Mouse (Mus musculus): ENCODE measurements at regions not wholly inside any gene's neighbourhood (a gene's known extent, or its start where the extent isn't known, plus 50 kb on each side); places are given as distances from the start of the nearest gene placed in this dataset.

DNA sequence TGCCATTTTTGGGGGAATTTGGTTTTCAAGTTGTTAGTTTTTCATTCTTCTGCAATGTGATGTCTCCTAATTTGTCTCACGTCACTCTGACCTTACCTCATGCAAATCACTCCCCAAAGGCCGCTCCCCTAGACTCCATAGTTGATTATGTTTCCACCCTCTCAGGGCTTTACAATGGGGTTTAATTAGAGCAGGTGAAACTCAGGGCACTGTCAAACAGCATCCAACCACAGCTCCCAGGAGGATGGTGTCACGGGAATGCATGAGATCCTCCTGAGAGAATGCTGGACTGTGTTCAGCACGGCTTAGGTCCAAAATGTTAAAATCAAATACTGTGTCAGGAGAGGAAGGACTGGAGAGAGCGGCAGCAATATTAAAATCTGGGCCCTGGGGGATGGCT, 100.4 kb upstream of the Nck2 start:
- no peak for TF ChIP-seq GATA4 (IDR thresholded peaks at IDR 0.05; ENCODE audit: insufficient replicate concordance, low read length)

DNA sequence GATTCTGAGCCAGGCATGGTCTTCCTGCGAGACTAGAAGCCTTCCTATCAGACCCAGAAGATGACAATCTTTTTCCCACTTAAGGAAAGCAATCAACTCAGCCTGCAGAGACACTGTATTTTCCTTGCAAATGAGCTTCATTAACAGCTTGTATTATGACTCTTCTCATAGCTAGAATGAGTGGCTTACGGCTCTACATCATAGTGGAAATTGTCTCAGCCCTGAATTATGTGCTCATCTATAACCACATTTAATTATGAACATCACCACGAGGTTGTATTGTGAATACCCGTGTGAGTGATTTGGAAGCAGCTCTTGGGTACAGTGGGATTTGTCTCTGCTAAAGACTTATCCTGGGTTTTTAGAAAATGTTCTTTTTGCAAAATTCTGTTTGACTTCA, 97.2 kb upstream of the Nck2 start:
- no peak for TF ChIP-seq GATA4 (IDR thresholded peaks at IDR 0.05; ENCODE audit: insufficient replicate concordance, low read length)

DNA sequence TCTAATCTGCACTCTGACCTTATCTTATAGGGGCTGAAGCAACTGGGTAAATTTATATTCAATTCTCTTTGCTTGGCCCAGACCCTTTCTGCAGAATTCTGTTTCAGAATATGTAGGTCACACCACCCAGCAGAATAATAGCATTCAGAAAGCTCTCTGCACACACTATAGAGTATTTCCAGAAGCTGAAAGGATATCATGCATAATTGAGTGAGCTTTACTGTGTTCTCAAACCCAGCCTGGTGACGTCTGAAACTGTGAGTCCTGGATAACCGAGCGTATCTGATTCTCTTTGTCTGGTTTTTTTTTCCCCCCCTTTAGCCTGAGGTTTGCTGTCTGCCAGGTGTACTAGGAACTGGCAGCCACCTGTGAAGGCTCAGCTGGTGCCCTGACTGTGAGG, 94.4 kb upstream of the Nck2 start:
- TF ChIP-seq GATA4 (IDR thresholded peaks at IDR 0.05; ENCODE audit: insufficient replicate concordance, low read length) = no peak

DNA sequence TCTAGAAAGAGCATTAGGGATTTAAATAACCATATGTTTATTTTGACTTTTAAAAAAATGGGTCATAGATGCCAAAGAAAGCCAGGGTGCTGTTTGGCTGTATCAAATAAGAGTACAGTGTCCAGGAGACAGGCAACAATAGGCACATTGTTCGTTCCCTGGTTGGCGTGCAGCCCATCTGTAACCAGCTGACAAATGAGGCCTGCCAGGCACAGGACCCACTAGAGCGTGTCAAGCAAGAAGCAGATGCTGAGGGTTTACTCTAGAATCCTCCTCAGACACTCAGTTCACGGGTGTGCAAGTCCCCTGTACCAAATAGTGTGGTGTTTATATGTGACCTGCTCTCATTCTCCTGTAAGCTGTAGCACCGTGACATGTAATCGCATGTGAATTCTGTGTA, 86.2 kb upstream of the Nck2 start:
- TF ChIP-seq GATA4 (IDR thresholded peaks at IDR 0.05; ENCODE audit: insufficient replicate concordance, low read length) = no peak

DNA sequence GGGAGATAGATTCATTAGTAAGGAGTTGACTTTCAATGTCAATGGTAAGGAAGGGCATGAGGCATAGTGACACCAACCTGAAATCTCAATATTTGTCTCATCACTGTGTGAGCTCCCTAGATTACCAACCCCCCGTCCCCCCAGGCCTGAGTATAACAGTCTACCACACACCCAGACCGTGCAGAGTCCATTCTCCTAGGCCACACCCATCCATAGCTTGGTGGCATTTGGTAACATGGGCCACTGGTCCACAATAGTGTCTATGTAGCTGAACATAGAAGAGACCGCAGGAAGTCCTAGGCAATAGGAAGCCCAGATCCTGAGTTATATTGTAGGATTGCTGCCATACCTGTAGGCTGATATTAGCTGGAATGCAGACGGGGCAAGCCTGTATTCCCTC, 84.7 kb upstream of the Nck2 start:
- TF ChIP-seq GATA4 (IDR thresholded peaks at IDR 0.05; ENCODE audit: insufficient replicate concordance, low read length) = no peak

DNA sequence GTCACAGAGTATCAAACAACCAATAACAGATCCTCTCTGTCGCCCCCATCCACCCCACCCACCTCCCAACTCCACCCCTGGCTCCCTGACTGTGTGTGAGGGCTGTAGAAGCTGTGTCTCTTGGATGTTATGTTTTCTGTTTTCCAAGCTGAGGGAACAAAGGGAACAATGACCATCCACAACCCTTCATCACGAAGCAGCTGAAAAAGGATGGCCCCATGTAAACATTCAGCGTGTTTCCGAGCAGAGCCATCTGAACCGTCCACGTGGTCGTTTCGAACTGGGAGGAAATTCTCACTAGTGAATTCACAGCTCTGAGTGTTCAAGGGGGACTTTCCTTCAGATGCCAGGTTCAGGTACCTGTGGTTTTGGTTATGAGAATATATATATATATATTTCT, 84.1 kb upstream of the Nck2 start:
- TF ChIP-seq GATA4 (IDR thresholded peaks at IDR 0.05; ENCODE audit: insufficient replicate concordance, low read length) = no peak

DNA sequence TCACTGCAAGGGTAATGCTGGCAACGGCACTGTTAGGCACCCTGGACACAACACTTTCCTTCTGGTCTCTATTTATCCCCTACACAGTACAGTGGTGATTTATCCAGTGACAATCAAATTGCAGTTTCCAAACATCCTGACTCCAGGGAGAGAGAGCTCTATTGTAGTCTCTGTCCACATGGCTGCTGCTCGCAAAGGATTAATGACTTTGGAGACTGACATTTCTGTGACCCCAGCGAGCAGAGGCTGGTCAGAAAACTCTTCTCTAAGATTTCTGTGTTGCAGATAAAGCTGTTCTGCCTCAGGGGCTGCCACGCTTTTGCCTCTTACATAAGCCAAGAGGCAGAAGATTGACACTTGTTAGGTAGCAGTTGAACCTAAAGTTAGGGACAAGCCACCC, 83.6 kb upstream of the Nck2 start:
- no peak for TF ChIP-seq GATA4 (IDR thresholded peaks at IDR 0.05; ENCODE audit: insufficient replicate concordance, low read length)

DNA sequence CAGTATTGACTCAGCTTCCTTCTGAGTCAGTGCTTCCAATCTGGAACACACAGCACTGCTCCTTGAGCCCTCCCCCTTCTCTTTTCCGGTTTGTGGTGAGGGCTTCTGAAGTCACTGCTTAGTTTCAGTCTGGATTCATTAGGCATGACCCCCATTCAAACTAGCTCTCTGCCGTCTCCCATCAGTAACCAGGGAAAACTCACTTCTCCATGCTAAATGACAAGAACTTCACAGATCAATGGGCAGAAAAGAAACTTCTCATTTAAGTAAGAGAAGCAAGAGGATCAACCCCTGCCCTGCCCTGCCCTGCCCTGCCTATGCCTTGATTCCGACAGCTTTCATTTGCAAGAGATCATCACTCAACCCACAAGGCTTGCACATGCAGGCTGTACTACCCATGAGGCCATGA, 82.9 kb upstream of the Nck2 start:
- TF ChIP-seq GATA4 (IDR thresholded peaks at IDR 0.05; ENCODE audit: insufficient replicate concordance, low read length) = no peak

DNA sequence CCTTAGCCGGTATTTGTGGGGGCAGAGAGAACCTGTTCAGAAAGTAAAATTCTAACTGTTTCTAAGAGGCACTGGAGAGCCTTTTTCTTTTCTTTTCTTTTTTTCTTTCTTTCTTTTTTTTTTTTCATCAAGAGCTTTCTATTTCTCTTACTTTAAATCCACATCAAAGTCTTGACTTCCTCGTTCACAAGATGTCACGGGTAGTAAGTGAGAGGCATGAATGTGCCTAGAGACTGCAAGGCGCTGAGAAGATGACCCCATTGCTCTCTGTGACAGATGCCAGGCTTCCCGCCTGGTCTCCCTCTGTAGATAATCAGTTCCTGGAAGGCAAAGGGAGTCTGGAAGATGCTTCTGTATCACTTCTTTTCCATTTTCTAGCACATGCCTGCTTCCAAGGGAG, 82.2 kb upstream of the Nck2 start:
- no peak for TF ChIP-seq GATA4 (IDR thresholded peaks at IDR 0.05; ENCODE audit: insufficient replicate concordance, low read length)

DNA sequence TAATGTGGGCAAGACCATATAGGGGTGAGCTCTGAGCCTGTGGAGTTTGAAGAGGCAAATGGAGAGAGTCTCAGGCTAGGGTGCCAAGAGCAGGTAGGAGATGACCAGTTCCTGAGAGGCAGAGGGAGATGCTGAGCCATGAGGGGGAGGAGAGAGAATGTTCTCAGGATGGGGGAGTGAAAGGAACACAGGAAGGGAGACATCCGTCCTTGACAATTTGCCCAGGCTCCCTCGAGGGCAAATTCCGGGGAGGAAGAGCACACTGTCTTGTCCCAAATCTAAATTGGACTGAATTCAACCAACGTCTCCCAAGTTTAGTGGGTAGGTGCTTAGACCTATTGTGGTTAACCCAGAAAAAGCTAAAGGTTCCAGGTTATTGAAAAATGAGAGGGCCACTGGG, 81.2 kb upstream of the Nck2 start:
- no peak for TF ChIP-seq GATA4 (IDR thresholded peaks at IDR 0.05; ENCODE audit: insufficient replicate concordance, low read length)

DNA sequence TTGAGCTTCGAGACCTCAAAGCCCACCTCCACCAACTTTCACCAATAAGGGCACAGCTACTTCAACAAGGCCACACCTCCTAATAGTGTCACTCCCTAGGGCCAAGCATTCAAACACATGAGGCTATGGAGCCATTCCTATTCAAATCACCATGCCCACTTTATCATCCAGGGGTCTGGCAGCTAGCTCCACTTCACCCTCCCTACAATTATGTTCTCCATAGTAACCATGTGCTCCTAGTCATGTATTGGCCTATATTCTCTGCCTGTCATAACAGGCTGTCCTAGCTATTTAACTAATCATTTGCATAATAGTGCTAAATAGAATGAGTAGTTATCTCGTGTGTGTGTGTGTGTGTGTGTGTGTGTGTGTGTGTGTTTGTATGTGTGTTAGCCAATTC, 77.9 kb upstream of the Nck2 start:
- TF ChIP-seq GATA4 (IDR thresholded peaks at IDR 0.05; ENCODE audit: insufficient replicate concordance, low read length) = no peak

DNA sequence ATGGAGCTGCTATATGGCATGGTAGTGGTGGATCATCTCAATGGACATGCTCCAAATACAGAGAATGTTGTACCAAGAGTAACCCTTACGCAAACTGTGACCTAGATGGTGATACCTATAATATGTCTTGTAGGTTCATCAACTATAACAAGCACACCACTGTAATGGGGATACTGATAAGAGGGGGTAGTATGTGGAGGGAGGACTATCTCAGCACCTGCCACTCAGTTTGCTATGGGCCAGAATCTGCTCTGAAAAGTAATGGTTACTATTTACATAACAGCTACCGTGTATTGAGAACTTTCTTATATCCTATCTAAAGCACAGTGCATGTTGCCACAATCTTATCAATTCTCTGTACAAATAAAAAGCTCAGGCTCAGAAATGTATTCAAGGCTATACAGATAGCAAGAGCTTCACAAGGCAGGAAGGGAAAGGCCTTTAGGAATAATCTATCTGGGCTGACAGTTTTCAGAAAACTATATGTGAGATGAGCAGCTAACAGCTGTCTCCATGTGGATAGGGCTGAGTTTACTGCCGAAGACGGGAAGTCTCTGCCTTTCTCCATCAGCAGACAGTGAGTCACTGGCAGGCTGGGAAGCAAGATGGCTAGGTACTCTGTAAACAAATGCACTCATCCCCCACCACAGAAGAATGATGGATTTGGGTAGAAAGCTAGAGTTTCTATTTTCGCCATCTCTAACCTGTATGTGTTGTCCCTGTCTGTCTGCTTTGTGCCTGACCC, 77.1 kb upstream of the Nck2 start:
- TF ChIP-seq GATA4 (IDR thresholded peaks at IDR 0.05; ENCODE audit: insufficient replicate concordance, low read length) = no peak

DNA sequence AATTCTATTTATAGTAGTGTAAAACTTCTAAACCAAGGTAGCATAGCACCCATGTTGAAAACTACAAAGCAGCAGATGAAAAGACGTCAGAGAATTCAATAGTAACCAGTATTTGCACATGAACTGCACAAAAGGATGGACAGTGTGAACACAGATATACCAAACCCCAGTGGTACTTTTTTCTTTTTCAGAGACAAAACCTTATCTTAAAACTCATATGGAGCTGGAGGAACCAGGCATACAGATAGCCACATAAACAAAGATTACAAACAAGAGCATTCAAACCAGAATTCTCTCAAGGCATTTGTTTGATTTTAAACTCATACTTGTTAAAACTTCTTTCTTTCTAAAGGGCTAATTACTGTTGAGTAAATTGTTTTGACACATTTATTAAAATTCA, 72.5 kb upstream of the Nck2 start:
- no peak for TF ChIP-seq GATA4 (IDR thresholded peaks at IDR 0.05; ENCODE audit: insufficient replicate concordance, low read length)

DNA sequence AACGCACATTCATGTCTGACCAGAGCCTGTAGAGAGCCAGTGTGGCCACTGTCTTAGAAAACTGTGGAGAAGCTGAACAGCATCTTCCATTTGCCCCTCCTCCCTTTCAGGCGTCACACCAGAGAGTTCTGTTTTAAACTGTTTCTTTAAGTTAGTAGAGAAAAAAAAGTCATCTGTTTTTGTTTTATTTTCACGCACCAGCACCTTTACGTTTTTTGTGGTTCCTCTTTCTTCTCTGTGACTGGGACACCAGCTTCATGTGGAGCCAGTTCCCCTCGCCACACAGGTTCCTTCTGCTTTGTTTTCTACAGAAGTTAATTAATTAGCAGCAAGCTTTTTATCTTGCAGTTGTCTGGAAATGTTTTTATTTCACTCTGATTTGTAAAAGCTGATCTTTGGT, 69.4 kb upstream of the Nck2 start:
- no peak for TF ChIP-seq GATA4 (IDR thresholded peaks at IDR 0.05; ENCODE audit: insufficient replicate concordance, low read length)

DNA sequence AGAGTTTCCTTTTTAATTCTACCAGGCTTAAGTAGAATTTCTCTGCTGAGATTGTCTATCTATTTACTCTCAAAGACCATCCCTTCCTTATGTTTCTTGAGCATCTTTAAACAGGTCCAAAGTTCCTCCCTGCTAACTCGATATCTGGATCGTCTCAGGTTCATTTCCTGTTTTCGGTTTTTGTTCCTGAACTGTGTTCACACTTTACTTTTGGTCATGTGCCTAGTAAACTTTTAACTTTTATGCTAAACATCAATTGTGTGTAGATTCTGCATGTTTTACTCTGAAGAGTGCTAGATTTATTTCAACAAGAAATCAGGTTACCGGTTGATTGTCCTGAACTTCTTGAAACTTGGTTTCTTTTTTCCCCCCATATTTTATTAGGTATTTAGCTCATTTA, 68.5 kb upstream of the Nck2 start:
- TF ChIP-seq GATA4 (IDR thresholded peaks at IDR 0.05; ENCODE audit: insufficient replicate concordance, low read length) = no peak

DNA sequence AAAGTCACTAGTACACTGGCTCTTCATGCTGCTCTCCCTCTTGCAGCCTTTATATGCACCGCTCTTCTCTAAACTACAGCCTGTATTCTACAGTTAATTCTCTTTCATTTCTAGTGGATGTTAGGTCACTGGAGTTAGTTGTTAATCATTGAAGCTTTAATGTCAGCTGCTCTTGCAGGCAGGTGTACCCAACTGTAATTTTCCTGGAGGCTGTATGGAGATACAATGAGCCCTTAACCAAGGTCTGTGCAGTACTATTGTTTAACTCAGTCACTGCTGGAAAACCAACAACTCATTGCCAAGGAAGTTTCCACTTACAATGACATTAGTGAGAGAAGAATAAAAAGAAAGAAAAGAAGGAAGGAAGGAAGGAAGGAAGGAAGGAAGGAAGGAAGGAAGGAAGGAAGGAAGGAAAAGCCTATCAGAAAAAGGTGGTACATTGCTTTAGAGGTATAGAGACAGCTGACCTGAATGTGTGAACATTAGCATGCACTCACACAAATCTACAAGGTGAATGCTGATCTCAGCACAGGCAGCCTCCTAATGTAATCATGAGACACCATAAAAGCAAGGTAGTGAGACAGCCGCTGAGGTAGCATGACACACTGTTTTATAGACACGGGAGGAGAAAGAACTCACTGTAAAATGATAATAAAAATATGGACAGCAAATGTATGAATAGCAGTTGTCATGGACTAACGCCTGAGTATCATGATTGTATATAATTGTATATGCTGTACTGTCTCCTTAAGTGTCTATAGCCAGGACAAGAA, 66.7 kb upstream of the Nck2 start:
- TF ChIP-seq GATA4 (IDR thresholded peaks at IDR 0.05; ENCODE audit: insufficient replicate concordance, low read length) = no peak

DNA sequence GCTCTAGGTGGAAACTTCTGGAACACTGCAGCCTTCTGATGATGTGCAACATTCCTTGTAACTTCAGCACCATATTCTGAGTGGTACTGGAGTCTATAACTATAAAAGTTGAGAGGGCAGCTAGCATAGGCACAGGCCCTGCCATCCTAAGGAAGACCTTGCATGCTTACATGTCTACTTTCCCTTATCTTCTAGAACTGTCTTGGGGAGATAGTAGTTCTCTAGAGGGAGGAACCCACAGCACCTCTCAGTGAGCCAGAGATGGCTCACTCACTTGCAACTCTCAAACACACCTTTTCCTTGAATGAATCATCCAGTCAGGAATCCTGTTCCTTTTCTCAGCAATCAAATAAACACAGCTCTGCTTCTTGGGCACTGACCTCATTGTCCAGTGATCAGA, 59.4 kb upstream of the Nck2 start:
- TF ChIP-seq GATA4 (IDR thresholded peaks at IDR 0.05; ENCODE audit: insufficient replicate concordance, low read length) = no peak

Data from liver, adult (tissue).